Mouse (Mus musculus) CD4-positive, CD25-positive, alpha-beta regulatory T cell, adult 2 months (primary cell): ENCODE data around the gene Man1c1.

Experiments used
- DNase-seq: peaks from one replicate; pipeline ENCODE4 v3.0.0-alpha.2; 2012; ENCODE audit warnings: low read depth, low spot score

Man1c1 gene

DNA sequence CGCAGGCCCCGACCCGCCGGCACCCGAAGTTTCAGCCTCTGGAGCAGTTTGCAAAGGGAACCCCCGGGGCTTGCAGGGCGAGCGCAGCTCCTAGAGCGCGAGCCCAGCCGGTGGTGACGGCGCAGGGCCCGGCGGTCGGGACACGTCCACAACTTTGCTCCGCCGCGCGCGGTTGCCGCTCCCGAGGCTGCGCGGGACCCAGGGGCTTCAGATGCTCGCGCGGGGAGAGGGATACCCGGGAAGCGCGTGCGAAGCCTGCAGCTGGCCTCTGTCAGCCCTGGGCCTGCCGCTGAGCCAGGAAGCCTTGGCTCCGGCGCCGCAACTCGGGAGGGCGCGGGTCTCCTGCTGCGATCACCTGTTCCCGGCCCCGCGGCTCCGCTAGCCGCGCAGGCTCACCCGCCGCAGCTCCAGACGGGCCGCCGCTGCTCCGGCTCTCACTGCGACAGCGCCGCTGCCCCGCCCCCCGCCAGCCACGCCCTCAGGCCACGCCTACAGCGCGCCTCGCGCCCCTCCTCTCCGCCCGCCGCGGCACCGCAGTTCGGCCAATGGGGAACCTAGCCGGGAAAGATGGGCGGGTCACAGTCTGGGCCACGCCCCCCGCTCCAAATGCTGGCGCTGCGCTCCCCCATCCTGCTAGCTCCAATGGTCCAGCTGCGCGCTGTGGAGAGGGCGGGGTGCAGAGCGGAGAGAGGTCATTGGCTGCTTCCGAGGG lies at the start of gene Man1c1:
TSS of gene Man1c1 (minus strand) at position 456 of the 712 bp plus-strand sequence.
- DNase-seq = peak; percentile 98

DNA sequence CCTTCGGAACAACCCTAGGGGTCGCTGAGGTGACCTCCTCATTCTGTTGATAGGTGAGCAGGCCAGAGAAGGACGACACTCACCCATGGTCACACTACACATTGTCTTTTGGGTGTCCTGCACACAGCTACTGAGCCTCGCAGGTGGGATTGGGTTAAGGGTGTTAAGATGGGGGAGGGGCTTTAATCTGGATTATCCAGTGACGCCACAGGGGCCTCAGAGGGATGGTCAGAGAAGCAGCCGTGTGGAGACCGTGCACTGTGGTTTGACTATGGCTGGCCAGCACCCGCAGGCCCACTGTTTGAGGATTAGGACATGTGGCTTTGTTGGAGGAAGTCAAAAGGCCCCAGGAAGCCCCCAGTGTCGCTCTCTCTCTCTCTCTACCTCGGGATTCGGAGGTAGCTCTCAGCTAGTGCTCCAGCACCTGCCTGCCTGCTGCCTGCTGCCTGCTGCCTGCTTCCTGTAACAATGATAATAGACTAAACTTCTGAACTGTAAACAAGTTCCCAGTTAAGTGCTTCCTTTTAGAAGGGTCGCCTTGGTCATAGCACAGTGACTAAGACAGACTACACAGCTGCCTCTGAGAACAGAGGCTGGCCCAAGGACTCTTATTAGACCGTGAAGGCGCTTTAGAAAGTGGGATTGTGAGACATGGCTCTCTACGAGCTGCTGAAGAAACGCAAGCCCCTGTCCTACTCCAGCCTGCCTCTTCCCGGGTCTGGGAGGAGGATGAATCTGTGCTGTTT lies 49.6 kb upstream of the Man1c1 start:
- no peak for DNase-seq

DNA sequence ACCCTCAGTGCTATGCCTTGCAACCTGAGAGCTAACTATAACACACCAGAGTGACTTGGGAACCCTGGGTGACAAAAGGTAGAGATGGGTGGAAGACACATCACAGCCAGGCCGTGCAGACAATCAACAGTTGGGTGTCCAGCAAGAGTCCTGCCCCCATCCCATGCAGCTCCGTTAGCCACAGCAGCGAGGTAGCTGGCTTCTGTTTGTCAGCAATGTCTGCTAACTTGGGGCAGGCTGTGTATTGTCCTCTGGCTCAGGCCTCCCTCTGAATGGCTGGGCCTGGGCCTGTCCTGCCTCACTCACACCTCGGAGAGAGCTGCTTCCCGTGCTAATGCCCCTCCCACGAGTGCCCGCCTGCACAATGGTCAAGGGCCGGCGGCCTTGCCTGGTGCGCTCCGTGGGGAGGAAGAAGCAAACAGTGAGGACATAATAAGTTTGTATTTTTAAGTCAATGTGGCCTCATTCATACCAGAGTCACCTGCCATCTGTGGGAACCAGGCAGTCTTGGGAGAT lies 48.9 kb upstream of the Man1c1 start:
- DNase-seq = no peak

DNA sequence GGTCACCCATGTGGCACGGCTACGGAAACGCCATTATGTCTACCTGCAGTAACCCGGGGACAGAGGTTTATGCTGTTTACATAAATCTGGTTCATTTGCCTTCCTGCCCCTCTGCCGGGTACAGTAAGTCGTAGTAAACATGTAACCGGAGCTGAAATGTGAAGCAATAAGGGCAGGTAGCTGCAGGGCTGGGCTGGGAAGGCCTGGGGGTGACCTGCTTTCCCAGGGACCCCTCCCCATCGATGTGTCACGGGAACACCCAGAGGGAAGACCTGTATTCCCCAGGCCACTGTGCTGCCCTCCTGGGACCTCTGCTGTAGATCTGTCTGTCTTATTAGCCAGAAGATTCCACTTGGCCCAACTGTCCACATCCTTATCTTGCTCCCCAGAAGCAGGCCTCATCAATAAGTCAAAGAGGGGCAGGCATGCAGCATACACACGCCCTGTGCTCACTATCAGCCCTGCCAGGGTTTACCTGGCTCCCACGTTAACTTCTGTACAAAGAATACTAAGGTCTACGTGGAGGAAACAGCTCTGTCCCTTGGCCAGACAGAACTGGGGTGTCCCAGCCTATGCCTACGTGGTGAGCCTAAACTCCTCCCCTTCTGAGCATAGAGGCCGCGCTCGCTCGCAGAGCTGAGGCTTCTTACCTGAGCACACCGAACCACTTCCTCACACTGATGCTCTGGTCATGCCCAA lies 47.7 kb upstream of the Man1c1 start:
- peak; percentile 73 for DNase-seq

DNA sequence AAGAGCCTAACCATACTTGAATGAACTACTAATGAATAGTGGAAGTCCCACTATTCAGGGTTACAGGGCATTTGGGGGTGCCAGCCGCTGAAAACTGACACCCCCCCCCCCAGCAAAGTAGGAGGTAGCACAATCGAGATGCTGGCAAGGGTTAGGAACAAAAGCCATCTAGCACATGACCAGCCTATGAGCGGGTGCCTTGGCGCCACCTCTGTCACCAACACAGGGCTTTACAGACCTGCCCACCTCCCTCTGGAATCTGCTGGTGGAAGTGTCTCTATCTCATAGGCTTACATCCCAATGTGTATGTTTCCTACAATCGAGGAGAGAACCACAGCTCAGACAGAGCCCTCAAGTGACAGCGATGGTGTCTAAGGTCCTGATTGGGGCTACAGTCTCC lies 46.7 kb upstream of the Man1c1 start:
- DNase-seq = peak; percentile 51

DNA sequence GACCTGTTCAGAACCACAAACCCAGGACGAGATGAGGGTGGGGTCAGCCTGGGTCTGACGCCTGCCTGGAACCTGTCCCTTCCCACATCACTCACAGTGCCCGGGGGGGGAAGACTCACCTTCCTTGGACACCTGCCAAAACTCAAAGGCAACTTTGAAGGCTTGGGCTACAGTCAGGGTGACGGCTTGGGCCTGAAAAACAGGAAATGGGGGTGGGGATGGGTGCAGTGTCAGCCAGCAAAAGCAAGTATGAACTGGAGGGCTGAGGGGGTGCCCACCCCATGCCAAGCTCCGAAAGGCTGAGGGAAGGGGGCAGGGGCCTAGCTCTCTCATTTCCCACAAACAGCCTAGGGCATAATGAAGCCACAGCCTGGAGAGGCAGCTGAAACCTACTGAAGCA lies 46.2 kb upstream of the Man1c1 start:
- DNase-seq = peak; percentile 90

DNA sequence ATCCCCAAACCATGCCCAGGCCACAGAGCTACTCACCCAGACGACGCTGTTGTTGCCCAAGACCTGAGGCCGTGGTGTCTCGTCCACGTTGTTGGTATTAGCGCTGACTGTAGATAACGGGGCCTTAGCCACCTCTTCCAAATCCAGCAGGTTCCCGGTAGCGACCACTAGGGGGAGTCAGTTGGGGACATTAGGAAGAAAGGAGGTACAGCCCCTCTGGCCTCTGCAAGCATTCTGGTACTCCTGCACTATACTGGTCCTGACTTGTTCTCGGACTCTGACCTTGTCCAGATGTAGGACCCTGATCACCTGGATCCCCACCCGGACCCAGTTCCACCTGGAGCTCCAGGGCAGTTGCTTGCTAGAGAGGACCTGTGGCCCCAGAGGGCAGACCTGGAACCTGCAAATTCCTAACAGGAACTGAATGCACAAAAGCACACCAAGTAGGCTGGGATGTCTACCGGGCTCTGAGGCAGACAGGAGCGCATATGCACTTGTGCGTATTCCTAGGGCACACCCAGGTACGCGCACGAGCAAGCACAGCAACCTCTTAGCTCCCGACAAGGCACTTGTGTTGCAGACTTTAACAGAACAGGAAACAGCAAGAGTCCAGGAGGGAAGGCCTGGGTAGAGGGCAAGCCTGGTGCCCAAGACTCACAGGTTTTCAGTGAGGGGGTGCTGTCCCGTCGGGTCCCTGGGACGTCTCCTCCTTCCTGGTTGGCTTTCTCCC lies 45.4 kb upstream of the Man1c1 start:
- peak; percentile 82 for DNase-seq

DNA sequence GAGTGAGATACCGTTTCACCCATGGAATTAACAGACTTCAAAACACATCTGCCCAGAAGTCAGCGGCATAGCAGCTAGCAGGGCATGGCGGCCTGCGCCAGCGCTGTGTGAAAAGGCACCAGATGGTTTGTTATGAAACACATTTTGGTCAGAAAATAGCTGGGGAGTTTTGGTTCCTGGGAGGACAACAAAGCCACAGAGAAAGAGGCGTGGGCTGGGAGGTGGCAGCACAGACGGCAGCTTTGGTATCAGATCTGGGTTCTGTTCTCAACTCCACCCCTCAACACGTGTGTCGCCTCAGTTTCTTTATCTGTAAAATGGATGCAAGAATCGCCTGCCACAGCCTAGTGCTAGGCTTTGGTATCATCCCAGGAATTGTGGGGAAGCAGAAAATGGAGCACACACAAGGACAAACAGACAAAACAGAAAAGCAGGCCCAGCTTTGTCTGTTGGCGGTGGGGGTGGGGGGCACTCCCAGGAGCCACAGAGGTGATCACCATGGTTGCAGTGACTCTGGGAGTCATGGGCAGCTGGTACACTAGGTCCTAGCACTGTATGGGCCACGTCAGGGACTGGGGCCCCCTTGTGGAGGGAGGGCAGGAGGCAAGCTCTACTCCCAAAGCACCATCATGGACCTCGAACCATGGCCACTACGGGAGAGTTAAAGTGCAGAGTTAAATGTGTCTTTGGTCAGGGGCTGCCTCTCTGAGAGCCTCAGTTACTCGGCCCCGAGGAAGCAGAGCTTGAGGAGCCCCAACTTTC lies 42.0 kb upstream of the Man1c1 start:
- DNase-seq = peak; percentile 46

DNA sequence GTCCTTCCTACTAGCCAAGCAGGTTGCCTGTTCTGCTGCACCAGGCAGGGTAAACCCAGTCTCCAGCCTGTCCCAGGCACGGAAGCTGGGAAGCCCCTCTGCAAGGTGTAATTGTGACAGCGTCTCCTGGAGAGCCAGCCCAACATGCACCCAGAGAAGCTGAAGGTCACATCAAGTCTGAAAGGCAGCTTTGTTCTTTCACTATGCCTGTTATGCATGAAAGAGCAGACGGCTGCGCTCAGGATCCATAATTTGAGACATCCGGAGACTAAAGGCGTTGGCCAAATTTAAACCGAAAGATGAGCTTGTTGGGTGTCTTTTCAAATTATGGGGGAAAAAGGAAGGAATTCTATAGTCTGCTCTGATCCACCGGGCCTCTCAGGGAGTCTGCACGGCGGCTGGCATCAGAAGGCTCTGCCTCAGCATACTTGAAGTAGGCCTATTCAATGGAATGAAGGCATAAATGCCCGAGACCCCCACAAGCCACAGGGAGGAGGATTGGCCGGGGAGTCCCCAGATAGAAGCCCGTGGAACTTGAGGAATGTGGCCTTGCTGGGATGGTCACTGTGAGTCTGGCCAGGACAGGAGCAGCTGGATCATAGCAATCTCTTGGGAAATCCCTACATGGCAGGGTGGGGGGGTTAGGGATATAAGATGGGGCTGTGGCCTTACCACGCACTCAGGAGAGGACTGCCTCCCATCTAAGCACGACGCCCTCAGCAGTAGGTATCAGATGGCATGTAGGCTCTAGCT lies 40.0 kb upstream of the Man1c1 start:
- DNase-seq = no peak

DNA sequence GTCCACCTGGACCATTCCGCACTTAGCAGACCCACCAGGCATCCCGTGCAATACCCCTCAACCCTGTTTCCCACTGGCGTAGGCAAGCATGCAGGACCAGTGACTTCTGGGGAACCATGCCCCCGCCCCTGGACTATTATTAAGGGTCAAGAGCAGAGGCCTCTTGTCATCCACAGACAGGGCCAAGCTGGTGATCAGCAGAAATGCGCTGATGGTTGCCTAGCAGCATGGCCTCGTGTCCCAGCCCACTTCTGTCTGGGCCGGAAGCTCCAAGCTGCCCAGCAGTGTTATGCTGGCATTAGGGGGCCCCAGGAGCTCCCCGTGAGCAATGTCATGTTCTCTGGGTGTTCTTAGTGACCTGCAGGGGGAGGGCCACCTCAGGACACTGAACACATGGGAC lies 37.9 kb upstream of the Man1c1 start:
- DNase-seq = no peak

DNA sequence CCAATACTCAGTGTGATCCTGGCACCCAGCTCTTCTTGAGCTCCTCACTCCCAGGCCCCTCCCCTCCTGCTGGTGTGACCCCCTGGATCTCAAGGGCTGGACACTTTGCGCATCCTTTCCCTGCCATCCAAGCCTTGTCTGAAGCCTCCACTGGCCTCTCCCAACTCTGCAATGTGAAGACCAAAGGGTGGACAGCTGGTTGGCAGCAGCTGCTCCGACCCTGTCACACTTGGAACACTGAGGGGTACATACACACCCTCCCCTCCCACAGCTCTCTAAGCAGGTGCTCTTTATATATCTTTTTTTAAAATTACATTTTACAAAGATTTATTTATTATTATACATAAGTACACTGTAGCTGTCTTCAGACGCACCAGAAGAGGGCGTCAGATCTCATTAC lies 36.1 kb upstream of the Man1c1 start:
- no peak for DNase-seq

DNA sequence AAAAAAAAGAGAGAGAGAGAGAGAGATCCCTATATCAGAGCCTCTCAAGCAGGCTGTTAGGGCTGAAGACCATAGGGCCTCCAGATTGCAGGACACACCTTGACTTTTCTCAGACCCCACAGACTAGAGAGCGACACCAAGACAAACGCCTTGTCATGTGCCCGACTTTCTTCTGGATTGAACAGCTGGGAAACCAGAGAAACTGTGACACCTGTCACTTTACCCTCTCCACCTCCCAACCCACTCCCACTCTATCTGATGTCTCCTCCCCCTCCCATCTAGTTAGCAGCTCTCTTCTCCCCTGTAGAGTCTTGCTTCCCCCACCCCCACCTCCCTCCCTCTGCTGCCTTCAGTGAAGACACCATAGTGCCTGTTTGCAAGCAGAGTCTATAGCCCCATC lies 35.4 kb upstream of the Man1c1 start:
- DNase-seq = no peak

DNA sequence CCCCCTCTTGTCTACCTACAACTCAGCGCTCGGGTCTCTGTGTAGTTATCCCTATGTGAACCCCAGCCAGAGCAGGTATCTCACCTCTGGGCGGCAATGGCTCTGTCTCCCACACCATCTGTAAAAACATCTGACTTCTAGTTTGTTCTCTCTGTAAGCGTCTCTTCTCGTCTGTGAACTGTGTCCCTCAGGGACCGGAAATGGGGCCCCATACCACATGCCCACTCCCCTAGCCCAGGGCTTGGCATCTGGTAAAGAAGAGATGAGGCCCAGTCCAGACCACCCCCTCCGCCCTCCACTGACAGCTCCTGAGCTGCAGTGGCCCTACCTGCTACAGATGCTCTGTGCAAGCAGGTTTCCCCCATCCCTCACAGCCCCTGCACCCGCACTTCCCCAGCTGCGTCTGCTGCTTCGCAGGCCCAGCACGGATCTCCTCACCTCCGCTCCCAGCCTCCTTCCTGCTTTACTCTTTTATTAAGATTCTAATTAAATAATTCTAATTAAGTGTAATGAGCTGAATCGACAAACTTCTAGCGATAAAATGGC lies 33.3 kb upstream of the Man1c1 start:
- DNase-seq = peak; percentile 38

DNA sequence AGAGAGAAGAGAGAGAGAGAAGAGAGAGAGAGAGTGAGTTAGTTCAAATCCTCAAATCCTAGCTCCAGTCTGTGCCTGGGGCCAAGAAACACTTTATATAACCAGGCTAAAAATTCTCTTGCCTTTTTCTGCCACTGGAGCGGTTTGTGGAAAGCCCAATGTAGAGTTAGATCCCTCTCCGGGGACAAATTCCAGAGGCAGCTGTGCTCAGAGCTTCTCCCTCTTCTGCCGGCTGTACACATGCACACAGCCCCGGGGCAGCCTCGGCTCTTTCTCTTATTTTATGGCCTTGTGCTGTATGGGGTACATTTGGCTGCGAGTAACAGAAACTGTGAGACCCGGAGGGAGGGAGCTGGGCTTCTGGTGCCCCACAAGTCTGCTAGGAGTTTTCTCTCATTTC lies 32.1 kb upstream of the Man1c1 start:
- no peak for DNase-seq

DNA sequence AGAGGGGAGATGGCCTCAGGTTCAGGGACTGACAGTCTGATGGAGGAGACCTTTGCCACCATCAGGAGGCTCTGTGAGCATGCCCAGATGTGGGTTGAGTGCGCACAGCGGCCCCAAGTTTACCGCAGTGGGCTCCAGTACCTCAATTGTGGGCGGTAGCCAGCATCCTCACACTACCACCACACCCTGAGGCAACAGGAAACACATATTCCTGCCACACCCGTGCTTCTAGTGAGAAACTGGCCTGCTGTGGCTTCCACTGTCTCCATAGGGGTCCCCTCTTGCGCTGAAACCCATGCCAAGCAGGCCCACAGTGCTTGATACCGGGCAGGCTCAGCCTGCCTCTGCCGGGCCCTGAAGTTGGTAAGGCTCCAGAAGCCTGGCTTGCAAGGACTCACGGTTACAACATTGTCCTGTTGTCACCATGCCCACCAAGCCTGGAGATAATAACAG lies 30.6 kb upstream of the Man1c1 start:
- peak; percentile 74 for DNase-seq

DNA sequence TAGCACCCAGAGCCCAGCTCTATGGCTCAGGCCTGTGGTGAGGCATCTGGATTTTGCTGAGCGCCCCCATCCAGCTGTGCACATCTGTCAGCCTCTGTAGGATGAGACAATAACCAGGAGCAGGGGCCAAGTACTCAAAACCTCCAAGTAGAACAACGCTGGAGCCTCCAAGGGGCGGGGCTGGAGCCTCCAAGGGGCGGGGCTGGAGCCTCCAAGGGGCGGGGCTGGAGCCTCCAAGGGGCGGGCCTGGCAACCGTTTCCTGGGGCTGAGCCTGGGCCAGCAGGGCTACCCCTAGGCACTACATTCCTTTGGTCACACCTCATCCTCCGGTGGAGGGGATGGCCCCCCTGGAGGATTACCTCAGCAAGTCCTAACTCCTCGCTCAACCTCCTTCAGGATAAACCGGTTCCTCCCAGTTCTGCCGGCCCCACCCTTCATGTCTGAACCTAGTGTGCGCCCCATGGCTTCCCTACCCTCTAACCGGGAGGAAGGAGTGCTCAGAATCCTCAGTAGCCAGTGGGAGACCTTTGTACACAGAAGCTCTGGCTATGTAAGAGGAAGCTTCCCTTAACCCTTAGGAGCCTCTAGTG lies 30.0 kb upstream of the Man1c1 start:
- peak; percentile 55 for DNase-seq

DNA sequence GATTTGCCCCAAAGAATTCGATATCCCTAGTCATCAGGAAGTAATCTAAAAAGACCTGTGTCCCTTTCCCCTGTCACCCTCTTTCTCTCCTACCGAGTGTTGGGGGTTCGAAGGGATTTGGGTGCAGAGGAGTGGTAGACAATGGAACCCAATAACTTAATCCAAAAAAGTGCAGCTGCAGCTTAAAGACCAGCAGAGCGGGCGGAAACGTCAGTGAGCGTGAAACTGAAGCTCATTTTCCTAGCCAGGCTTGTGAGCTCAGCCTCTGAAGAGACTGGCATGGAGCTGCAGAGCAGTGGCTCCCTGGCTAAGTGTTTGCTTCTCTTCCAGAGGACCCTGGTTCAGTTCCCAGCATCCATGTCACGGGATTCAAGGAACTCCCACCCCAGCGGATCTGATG lies 29.3 kb upstream of the Man1c1 start:
- no peak for DNase-seq

DNA sequence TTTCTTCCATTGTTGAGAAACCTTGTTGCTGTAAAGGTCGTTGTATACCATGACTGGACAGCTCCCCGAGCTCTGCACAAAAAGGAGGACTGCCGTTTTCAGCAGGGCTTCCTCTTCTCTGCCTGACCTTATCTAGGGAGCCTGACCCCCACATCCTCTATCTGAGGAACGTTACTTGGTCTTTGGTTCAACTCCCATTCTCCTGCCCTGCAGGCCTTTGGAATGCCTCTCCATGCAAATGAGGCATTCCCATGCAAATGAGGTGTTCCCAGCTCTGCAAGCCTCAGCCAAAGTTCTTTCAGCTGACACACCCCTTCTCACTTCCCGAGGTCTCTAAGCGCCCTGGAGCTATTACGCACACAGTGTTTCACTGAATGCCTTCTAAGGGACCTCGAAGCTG lies 26.0 kb upstream of the Man1c1 start:
- DNase-seq = no peak

DNA sequence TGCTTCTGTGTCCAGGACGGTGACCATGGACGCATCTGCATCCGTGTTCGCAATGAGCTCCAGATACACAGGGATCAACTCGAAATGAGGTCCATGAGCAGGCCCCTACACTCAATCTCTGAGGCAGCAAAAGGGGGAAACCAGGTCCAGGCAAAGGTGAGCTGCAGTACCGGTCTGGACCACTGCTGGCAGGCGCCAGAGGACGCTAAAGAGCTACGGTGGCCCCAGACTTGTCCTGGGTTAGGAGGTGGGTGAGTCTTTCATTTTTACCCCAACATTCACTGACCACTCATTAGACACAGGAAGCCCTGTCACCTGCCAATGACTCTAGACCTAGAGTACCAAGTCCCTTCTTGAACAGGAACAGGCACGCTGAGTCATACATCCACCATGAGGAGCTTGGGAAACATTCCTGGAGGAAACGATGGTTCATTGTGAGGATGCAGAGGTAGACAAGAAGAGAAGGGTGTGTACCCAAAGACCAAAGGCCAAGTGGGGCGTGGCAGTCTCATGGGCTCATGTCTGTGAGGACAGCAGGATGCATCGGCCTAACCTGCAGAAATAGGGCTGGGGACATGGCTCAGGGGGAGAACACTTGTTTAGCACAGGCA lies 21.8 kb upstream of the Man1c1 start:
- no peak for DNase-seq
